Mouse (Mus musculus) erythroblast, embryonic 14.5 days (primary cell): ENCODE data around the gene Rgs10.

Experiments used
- GATA1 ChIP-seq: IDR thresholded peaks from 2 replicates; pipeline ENCODE4 v1.6.1; 2012; ENCODE audit warnings: low read length, inconsistent platforms, mixed read lengths
- TAL1 ChIP-seq: IDR thresholded peaks from 3 replicates; pipeline ENCODE4 v1.6.1; 2012; ENCODE audit warnings: low read length, inconsistent platforms, mixed read lengths

DNA sequence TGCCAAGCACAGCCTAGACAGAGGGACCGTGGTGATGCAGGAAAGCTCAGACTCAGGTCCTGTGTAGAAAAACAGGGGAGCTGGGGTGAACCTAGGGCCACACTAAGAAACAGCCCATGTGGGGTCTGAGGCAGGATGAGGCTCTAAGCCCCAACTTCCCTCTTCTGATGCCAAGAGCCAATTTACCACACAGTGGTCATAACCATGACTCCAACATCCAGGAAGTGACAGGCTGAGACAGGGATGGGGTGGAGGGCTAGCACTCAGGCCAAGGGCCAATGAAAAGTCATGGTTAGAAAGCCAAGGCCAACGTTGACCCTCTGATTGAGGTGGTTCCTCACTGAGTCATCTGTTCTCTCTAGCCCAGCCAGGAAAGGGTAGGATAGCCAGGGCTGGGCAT, 37.6 kb downstream of the Rgs10 start:
- TF ChIP-seq TAL1 (no peak), GATA1 (no peak)
